Mouse (Mus musculus): ENCODE measurements at regions not wholly inside any gene's neighbourhood (a gene's known extent, or its start where the extent isn't known, plus 50 kb on each side); places are given as distances from the start of the nearest gene placed in this dataset.
"Not testable (repeated sequence)": the region's sequence is repeated elsewhere in the genome, so short reads cannot be mapped to it uniquely, and the experiment has no call there.

DNA sequence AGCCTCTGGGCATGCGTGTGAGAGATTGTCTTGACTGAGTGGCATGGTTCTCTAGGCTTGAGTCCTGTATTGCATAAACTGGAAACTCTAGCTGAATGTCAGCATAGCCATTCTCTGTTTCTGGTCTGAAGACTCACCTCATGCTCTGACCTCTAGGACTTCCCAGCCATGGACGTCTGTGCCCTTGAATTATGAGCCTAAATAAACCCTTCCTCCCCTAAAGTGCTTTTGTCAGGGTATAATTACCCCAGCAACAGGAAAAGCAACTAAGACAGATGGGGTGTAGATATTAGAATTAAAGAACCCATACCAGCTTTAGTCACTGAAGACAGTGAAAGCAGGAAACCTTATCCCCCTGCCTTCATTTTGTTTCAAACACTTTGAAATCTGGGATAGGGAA lies 253.3 kb downstream of the Tpbg start:
- no peak for DNase-seq

DNA sequence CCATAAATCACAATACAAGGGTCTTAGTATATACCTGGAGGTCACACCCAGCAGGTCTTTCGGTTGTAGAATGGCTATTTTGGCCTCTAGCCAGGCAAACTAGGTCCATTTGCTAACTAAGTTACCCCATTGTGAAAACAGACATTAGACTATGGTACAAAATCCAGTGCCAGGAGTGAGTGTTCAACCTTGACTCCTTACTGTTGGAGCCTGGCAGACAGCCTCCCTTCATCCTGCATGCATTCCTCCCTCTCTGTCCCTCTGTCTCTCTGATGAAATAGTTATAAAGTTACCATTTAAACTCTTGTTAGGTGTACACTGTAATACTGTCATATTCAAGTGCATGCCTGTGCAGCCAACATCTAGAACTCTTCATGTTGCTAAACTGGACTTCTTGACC lies 254.1 kb downstream of the Tpbg start:
- peak; percentile 60 for DNase-seq

DNA sequence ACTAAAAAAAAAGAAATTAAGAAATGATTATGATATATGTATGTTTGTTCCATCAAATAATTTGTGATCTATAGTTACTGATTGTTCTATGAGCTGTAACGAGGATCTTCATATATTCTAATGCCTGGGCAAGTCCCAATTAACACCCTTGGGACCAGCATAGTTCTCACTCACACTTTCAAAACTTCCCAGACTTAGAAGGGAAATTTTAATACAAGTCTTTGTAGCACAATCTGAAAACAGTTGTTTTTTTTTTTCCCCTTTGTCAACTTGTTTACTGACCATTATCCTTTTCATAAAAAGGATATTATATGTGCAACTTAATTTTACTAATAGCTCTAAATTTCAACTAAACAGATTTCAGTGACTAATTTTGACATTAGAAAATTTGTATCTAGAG lies 257.1 kb downstream of the Tpbg start:
- no peak for DNase-seq

DNA sequence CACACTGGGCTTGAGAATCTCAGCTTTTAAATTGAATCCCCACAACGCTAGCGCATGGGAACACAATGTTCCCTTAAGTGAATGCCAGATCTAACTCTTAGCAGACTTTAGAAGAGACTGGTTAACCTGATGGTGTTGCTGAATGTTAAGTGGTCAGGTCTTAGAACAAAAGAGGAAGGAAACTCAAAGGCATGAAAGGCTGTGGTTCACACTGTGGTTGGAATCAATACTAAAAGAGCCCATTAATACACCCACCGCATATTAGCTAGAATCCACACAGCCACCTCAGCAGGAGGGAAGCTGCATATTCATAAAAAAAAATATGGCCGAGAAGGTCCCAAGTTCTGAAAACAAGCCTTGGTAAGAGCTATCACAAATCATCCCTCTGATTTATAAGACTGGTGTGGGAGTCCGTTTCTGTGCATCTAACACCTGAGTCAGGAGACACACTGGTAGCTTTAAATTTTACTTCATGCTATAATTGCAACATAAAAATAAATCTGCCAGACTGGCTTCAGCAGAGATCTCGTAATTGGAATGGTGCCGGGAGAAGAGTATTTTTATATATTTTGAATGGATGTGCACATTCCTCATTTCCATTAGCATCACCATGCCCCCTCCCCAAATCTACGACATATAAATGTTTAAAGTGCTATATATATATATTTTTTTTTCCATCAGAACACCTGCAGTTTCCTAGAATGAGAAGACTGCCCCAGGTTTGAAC lies 259.3 kb downstream of the Tpbg start:
- DNase-seq = no peak

DNA sequence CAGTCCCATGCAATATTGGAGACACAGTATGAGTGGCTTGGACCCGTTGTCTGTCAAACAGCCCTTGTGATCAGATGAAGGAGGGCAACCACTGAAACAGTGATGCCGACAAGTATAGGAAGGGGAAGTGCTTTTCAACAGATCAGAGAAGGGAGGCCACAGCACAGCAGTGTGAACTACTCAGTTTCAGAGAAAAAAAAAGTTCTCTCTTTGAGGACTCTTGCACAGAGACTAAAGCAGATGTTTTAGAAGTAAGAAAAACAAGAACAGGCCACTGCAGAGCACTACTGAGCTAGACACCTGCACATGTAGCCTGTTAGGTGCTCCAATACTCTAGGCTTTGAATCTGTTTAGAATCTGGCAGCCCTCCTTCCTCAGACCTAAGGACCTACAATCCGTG lies 261.4 kb downstream of the Tpbg start:
- DNase-seq = no peak

DNA sequence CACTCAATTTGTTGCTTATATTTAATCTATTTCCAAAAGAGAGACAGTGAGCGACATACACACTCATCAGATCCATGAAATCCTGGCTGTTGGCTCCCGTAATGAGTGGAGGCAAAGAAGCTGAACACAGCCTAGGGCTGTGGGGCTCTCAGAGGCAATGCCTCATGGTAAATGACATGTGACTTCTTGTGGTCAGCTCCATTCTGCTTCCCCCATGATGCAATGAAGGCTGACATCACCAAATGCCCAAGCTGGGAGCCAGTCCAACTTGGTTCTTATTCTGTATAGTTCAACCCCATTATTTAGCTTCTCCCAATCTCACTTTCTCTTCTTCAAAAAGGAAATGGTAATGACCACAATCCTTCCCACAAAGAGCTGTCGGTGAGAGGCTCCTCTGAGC lies 262.5 kb downstream of the Tpbg start:
- no peak for DNase-seq

DNA sequence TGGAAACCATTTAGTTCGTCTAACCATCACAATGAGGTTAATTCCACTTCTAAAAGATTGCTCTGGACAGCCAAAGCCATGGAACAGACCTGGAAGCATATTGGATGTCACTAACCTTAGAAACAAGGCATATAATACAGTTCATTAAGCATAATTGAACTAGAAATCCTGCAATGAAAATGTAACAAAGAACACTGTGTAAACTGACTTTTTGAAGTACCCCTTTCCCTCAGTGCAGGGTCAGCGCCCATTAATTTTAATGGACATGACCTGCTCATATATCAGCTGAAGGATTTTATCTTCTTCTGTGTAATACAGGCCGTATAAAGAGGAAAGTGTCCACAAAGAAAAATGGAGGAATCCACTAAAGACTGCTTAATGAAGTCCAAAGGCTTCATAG lies 263.7 kb downstream of the Tpbg start:
- no peak for DNase-seq

DNA sequence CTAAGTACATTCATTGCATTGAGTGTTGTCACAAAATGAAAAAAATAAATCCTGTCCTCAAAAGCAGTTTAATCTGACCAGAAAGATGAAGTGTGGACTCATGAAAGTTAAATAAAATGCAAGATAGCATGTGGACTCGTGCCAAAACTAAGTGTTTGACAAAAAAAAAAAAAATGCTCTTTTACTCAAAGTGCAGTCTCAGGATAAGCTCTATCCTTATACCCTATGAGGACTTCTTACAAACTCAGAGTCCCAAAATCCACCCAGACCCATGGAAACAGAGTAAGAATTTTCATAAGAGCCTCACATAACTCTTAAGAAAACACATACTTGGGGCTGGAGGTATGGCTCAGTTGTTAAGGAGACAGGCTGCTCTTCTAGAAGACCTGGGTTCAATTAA lies 267.7 kb downstream of the Tpbg start:
- DNase-seq = no peak

DNA sequence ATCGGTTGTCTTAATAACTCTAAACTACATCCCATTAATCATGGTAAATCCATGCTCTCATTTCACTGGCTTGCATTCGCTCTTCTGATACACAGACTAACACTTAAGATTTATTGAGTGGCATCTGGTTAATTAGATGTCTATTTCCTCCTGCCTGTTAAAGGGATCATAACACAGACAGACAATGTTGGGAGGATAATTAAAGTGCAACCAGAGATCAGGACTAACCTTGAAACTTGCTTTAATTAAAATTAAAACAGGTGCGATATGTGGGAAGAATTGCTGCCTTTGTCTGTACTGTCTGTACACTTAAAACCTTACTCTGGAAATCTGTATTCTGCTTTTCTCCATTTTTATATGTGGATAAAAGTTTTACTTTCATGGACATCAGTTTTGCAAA lies 277.2 kb downstream of the Tpbg start:
- no peak for DNase-seq

DNA sequence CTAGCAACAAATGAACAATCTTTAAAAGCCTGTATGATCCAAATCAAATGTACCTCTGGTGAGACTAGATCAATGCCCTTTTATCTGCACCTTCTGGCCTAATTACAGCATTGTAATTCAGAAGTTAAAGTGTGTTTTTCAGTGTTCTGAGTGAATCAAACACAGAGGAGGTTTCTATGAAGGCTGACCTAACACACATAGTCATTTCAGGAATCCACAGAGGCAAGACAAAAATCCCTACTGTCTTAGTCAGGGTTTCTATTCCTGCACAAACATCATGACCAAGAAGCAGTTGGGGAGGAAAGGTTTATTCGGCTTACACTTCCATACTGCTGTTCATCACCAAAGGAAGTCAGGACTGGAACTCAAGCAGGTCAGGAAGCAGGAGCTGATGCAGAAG lies 293.4 kb downstream of the Tpbg start:
- not testable (repeated sequence) for DNase-seq

DNA sequence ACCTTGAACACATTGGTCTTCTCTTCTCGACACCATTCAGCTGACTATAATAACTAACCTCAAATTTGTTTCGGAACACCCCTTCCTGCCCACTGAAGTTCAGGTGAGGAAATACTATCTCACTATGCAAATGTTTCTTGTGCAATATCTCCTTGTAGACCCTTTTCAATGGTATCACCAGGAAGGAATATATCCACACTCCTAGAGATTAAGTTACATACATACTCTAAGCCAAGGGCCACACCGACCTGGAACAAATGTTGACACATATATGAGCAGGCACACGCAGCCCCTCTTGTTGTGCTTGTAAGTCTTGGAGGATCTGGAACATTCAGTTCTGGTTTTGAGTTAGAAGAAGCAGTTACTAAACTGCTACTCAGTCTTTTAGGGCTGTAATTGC lies 303.7 kb downstream of the Tpbg start:
- no peak for DNase-seq

DNA sequence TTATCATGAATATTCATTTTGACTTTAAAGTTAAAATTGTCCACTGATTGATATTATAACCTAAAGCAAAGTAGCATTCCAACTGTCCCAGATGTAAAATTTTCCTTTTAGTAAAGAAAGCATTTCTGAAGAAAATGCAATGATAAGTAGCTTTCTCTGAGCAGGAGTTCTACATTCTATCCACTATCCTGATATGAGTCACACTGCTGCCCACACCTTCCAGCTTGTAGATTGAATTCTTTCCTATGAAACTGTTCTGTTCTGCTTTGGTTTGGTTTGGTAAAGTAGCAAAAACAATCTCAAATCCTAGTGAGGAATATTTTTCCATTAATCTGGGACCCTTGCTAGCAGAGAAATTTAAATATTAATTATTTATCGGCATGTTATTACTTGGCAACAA lies 304.4 kb downstream of the Ube2cbp start:
- DNase-seq = no peak

DNA sequence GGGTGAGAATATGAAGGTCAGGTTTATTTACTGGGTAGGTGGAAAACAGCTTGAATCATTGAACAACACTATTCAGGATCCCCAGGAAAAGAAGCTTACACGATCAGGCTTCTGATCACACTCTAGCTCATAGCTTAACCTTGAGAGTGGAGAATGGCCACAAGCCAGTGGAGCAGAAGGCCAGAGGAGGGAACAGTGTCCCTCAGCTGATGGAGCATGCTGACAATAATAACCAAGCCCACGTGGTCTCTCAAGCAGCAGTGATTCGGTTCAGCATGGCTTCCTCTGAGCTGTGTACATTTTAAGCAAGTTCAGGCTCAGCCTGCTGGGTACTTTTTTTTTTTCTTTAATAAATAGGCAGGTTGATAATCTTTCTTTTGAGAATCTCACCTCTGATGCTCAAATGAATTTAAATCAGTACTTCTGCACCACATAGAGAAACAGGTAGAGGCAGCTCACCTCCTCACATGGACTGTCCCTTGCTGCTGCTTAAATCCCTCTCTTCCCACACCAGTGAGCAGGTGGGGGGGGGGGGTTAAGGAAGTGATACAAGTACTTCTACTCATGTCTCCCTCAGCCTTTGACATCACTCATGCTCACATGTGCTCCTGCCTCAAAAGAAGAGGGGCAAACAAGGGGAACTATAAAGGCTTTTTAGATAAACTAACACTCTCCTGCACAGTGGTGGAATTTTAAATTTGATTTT lies 298.2 kb downstream of the Ube2cbp start:
- DNase-seq = no peak

DNA sequence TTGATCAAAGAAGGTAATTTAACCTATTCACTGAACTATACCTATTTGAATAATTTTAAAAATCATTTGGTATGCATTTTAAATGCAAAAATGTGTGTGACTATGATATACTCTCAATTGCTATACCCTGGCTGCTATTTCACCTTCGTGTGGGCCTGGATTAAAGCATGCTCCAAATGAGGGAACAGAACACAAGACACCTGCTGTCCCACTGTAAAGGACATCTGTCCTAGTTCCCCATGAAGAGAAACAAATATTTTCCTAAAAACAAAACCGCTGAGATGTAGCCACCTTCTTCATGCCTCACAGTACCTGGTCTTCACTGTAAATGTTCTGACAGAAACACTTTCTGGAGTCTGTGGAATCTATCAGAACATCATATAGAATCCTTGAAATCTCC lies 294.0 kb downstream of the Ube2cbp start:
- DNase-seq = no peak

DNA sequence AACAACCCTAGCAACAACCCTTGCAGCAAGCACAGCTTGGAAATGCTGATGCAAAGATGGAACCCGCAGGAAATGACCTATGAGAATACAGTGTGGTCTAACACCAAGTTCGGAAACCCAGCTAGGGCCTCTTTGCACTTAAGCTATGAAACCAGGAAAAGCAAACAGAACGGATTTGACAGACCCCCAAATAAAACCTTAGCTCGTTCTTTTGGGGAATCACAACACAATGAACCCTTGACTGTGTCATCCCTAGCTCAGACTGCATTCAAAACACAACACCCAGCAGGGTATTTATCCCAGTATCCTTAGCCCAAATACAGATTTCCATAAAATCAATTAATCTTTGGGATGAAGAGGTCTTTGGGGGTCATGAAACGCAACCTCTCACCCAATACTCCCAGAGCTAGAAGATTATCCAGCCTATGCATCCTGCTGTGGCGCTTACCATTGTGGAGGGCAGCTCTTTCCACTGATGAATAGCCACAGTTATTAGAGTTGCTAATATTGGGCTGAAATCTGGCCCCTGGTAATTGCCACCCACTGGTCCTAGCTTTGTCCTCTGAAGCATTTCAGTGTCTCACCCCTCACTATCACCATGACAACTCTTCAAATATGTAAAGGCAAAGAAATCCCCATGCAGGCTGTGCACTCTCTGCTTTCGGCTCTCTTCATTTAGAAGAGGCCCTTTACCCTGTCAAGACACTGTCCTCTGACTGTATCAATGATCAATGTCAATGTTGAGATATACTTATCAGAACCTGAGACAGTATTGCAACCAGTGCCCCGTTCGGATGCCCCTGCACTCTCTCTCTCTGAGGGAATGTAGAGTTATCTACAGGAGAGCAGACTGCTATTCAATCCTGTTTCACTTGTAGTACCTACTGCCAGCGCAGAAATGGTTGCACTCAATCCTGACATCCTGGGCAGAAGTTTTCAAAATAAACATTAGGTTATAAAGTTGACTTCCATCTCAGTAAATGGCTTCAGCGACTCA lies 277.7 kb downstream of the Ube2cbp start:
- DNase-seq = no peak

DNA sequence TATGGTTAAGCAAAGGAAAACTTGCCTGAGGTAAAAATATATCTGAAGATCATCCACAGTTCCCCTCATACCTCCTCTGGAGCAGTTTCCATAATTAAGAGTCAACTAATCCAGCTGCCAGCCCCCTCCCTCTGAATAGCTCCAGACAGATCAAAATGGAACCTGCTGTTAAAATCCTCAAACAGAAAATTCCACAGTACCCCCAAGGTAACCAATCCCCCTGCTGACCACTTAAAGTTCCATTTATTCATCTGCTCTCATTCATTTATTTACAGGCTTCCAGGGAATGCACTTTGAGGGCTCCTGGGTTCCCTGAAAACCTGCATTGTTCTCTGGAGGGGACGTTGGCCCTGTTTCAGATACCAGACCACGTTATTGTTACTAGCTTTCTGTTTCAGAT lies 275.9 kb downstream of the Ube2cbp start:
- DNase-seq = no peak

DNA sequence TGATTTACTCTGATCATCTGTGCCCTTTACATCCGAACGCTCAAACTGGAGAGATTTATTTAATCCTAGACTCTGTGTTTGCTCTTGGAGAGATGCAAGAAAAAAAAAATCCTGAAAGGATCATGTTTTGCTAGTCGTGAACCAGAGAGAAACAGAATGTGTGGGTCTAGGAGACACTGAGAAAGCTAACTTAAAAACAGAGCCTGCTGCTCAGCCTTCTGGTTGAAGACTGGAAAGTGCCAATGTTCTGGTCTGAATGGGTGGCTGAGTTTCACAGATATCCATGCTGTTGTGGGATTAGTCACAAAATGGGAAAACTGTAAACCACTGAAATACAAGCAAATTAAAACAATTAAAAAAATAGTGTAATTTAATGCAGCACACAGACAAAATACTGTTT lies 259.7 kb downstream of the Ube2cbp start:
- no peak for DNase-seq

DNA sequence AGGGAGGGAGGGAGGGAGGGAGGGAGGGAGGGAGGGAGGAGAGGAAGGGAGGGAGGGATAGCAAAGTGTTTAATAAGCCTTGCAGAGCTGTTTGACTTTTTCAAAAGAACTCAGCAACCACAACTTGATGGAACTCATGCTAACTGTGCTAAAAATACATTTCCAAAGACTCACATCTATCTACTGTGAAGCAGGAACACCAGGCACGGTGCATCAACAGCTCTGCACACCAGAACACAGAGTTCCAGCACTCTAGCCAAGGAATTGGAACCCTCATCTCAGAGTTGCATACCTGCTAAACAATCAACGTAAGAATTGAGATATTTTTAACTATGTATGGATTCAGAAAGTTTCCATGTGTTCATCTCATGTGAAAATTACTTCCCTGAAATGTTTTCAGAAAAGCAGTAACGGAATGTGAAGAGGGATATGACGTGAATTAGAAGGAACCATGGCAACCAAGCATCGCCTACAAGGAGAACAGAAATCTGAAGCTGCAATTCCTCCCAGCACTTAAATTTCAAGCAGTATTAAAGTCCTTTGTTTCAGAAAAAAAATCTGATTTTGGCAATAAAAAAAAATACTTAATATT lies 256.3 kb downstream of the Ube2cbp start:
- no peak for DNase-seq

DNA sequence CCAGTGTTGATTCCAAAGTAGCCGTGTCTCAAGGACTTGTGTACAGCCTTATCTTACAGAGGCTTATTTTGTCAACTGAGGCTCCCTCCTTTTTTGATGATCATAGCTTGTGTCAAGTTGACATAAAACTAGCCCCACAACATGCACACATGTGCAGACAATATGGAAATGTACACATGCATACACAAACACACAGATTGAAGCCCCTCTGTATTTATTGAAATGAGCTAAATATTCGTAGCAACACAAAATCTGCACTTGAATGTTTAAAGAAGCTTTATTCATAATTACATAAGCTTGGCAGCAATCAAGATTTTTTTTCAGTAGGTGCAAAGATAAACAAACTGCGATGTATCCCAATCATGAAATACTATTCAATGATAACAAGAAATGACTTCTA lies 253.5 kb downstream of the Ube2cbp start:
- no peak for DNase-seq

DNA sequence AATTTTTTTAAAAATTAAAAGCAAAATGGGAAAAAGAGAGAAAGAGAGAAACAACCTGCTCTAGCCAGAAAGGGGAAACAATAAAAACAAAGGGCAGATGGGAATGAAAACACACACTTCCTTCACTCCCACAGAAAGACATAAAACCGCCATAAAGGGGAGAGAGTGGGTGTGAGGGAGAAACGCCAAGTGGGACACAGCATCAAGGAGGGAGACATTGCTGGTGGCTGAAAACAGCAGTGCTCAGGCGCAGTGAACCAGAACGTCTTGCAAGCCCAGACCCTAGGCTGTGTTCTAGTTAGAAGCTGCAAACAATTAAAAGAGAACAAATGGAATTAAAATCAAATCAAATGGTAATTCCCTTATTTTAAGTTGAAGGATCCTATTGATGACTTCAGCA lies 245.1 kb downstream of the Ube2cbp start:
- DNase-seq = no peak

DNA sequence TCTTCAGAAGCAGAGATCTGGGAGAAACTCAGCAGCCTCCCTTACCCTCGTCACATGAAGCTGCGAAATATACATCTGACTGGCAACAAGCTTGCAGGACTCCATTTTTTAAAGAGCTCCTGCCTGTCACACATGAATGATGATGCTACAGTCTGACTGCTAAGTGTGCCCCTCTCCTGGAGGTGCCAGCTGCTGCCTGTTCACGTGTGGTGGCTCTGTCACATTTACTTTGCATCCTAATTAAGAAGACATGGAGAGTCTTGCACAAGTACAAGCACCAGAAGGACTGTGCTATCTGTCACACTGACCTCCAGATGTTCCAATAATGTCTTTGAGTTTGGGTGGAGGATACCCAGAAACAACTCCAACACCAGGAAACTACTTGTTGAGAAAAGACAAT lies 240.2 kb downstream of the Ube2cbp start:
- no peak for DNase-seq

DNA sequence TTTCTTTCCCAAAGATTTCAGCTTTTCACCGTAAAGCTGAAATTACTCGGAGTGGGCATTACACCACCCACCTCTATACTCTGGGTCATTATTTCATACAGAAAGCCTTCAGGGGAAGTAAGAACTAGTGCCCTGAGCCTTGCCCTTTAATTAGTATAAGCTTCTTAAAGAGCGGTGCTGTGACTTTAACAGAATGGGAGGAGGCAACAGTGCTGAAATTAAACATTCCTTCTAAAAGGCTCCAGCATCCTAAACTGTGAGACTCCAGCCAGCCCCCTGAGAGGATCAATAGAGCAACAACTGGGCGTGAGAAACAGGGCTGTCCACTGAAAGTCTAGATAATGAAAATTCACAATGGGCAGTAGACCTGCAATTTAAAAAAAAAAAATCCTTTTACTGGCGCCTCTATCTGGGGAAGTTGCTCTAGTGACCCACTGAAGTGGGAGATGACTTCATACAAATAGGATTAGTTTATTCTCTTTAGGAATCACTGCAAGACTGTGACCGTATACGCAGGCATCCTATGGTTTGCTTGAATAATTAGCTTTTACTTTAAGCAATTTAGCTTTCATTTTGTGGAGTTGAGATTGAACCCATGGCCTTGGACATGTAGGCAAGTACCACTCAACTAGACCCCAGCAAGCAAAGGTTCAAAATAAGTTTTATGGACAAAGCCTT lies 233.9 kb downstream of the Ube2cbp start:
- DNase-seq = no peak

DNA sequence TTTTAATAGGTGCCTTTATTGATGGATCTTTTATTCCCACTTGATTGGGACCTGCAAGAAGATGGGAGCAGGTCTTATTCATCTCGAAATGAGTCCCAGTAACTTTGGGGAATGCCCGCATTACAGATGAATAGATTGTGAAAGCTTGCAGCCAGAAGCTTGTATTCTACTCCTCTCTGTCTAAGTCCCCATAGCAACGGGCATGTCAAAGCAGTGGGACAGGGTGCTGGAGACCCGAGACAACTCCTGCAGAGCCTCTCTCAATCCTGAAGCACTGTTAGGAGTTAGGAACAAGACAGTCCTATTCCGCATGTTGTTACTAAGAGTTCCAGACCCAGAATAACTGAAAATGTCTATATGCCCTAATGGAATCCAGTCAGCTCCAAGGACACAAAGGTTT lies 233.1 kb downstream of the Ube2cbp start:
- no peak for DNase-seq

Data from kidney, adult 11 months (tissue).